Mouse (Mus musculus) heart, embryonic 12.5 days (tissue): ENCODE data around the gene Arl9. TPM values are rescaled to one million over a fixed set of nuclear protein-coding genes. Genes with fewer than 3 reads are reported as not detected.

ENCODE experiments used
- polyA plus RNA-seq: library from polyadenylated mRNA; unstranded; fragments of >200 nt; fragmentation: Nextera tagmentation; extraction: Ambion mirVana; gene quantifications from 2 replicates; pipeline ENCODE4 v1.2.1, GENCODE M21; 2016

Arl9 gene
- polyA plus RNA-seq, 1 experiment from 2014 or later: not detected

Other genes starting within 250 kb of the Arl9 start
- 16.4 and 17.8 TPM in 2 replicates for gene Aasdh, start 98.5 kb upstream of the Arl9 start, polyA plus RNA-seq
- 243 and 251 TPM in 2 replicates for gene Paics, start 52.7 kb upstream of the Arl9 start, polyA plus RNA-seq
- gene Ppat, start 52.5 kb upstream of the Arl9 start, polyA plus RNA-seq: 33.2 and 34.1 TPM in 2 replicates
- 42.3 and 45.1 TPM in 2 replicates for gene Srp72, start 29.4 kb upstream of the Arl9 start, polyA plus RNA-seq
- gene Thegl, start 12.0 kb downstream of the Arl9 start, polyA plus RNA-seq: 0.12 TPM in 1 of 2 replicates, not detected in the other
- gene Hopx, start 111.1 kb downstream of the Arl9 start, polyA plus RNA-seq: 14.4 and 14.6 TPM in 2 replicates
- 7.3 and 7.9 TPM in 2 replicates for gene Spink2, start 207.4 kb downstream of the Arl9 start, polyA plus RNA-seq